In the genomic region with DNA sequence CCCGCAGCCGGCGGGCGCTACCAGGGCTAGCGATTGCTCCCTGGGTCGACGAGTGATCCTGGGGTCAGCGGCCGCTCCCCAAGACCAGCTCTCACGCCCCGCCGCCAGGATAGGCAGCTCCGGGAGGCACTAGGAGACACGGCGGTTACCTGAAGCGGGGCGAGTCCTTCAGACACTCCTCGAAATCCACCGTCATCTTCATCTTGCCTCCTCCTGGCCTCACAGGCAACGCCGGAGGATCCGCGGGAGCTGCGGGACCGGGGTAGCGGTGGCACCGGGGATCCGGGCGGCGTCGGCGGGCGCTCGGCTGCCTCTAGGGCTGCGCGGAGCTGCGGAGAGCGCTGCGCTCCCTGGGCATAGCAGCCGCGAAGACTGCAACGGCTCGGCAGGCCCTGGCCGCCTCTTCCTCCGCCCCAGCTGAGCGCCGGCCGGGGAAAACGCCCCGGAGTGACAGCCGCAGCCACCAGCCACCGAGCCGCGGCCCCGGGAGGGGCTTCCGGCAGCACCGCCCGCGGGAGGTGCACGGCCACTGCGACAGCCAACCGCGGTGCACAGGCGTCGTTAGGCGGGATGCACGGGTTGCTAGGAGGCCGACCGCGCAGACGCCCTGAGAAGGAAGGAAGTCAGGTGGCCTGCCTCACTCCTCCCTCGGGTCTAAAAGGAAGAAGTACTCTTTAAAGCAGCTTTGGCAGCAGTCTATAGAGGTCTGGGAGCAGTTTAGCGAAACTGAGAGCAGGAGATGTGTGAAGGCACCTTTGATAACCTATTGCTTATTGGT, we compare ENCODE assay signal across 7 mouse cellular contexts. TPM values are rescaled to one million over a fixed set of nuclear protein-coding genes. Genes with fewer than 3 reads are reported as not detected.
DNase-seq lines count a peak whose midpoint lies in the region; ATAC-seq lines count a peak whose summit lies in the region.

A gene (minus strand): TSS at position 456 of the 778 bp plus-strand sequence.

- no peaks in the 10 kb centered on the region for H3K4me1 ChIP-seq in embryonic facial prominence, embryonic 11.5 days (ENCODE audit: control insufficient read depth, insufficient read depth, low read length)
- peaks cover 29% of the 10 kb centered on the region for H3K4me1 ChIP-seq in limb, embryonic 10.5 days
- H3K4me1 ChIP-seq in midbrain, embryonic 13.5 days (replicated peaks) = peaks cover 26% of the 10 kb centered on the region

- H3K4me3 ChIP-seq in embryonic facial prominence, embryonic 11.5 days (ENCODE audit: low read depth, low read length) = peak within 1 kb of the TSS; percentile 93
- H3K4me3 ChIP-seq in limb, embryonic 10.5 days = peak within 1 kb of the TSS; percentile 86
- H3K4me3 ChIP-seq in midbrain, embryonic 13.5 days (replicated peaks) = peak within 1 kb of the TSS; percentile 96

- H3K27ac ChIP-seq in embryonic facial prominence, embryonic 11.5 days (replicated peaks; ENCODE audit: low read depth, low read length) = peak within 1 kb of the TSS; percentile 79
- H3K27ac ChIP-seq in limb, embryonic 10.5 days = peak within 1 kb of the TSS; percentile 91
- H3K27ac ChIP-seq in midbrain, embryonic 13.5 days = peak within 1 kb of the TSS; percentile 95

- H3K36me3 ChIP-seq in embryonic facial prominence, embryonic 11.5 days (replicated peaks; ENCODE audit: control insufficient read depth, insufficient read depth, low read depth, low read length) = no peaks in the 10 kb centered on the region
- no peaks in the 10 kb centered on the region for H3K36me3 ChIP-seq in limb, embryonic 10.5 days
- no peaks in the 10 kb centered on the region for H3K36me3 ChIP-seq in midbrain, embryonic 13.5 days

- WGBS in embryonic facial prominence, embryonic 11.5 days = under 1% methylated on average over 73 of the region's 73 CpGs
- WGBS in limb, embryonic 10.5 days = under 1% methylated on average over 73 of the region's 73 CpGs
- WGBS in midbrain, embryonic 13.5 days = under 1% methylated on average over 65 of the region's 73 CpGs

- peak; percentile 99 for ATAC-seq in embryonic facial prominence, embryonic 11.5 days (replicated peaks; ENCODE audit: insufficient number of reproducible peaks, low FRiP score, low TSS enrichment, low read depth)
- peak; percentile 95 for ATAC-seq in granulocyte monocyte progenitor cell, adult 5-6 weeks (replicated peaks; ENCODE audit: poor library complexity, severe bottlenecking)
- ATAC-seq in midbrain, embryonic 13.5 days = peak; percentile 100

- peak within 1 kb of the TSS; percentile 91 for H3K9ac ChIP-seq in embryonic facial prominence, embryonic 11.5 days (replicated peaks; ENCODE audit: low read length)
- H3K9ac ChIP-seq in midbrain, embryonic 13.5 days (replicated peaks) = peak within 1 kb of the TSS; percentile 93

- H3K27me3 ChIP-seq in embryonic facial prominence, embryonic 11.5 days (ENCODE audit: control insufficient read depth, insufficient read depth, low read length) = no peaks in the 10 kb centered on the region
- no peaks in the 10 kb centered on the region for H3K27me3 ChIP-seq in limb, embryonic 10.5 days (ENCODE audit: low read depth, poor library complexity, severe bottlenecking)
- no peaks in the 10 kb centered on the region for H3K27me3 ChIP-seq in midbrain, embryonic 13.5 days

- peak within 1 kb of the TSS; percentile 85 for H3K4me2 ChIP-seq in embryonic facial prominence, embryonic 11.5 days (ENCODE audit: low read depth, low read length)
- peak within 1 kb of the TSS; percentile 86 for H3K4me2 ChIP-seq in midbrain, embryonic 13.5 days (replicated peaks)

- DNase-seq in adrenal gland, postnatal 14 days = peak; percentile 99
- peak; percentile 97 for DNase-seq in embryonic facial prominence, embryonic 11.5 days (ENCODE audit: low spot score)
- DNase-seq in kidney, adult 11 months = peak; percentile 98
- DNase-seq in limb, embryonic 10.5 days (ENCODE audit: low spot score) = peak; percentile 97
- DNase-seq in spleen, adult 12 weeks (ENCODE audit: low spot score) = peak; percentile 93

- H3K9me3 ChIP-seq in embryonic facial prominence, embryonic 11.5 days (replicated peaks; ENCODE audit: control insufficient read depth, low read length) = no peaks in the 10 kb centered on the region
- H3K9me3 ChIP-seq in limb, embryonic 10.5 days (replicated peaks) = no peaks in the 10 kb centered on the region
- no peaks in the 10 kb centered on the region for H3K9me3 ChIP-seq in midbrain, embryonic 13.5 days

RNA-seq across cellular contexts. Expression of the gene that starts here (rescaled TPM):
- 38.5 and 41.5 TPM in 2 replicates for total RNA-seq in adrenal gland, postnatal 14 days (2021)
- polyA plus RNA-seq in embryonic facial prominence, embryonic 11.5 days (2014; fragmentation: Nextera tagmentation; extraction: Ambion mirVana) = 21.2 and 25.4 TPM in 2 replicates
- total RNA-seq in granulocyte monocyte progenitor cell, adult 5-6 weeks (2014; fragmentation: Nextera tagmentation) = 22.0 and 23.9 TPM in 2 replicates
- total RNA-seq in granulocyte monocyte progenitor cell, adult 5-6 weeks (2017) = 38.1 and 41.7 TPM in 2 replicates
- polyA plus RNA-seq in limb, embryonic 10.5 days (2016; fragmentation: Nextera tagmentation; extraction: Ambion mirVana) = 14.9 and 16.4 TPM in 2 replicates
- polyA plus RNA-seq in midbrain, embryonic 13.5 days (2015; fragmentation: Nextera tagmentation; extraction: Ambion mirVana) = 12.9 and 13.2 TPM in 2 replicates

Comparison
In these comparisons a context has a peak if more than half of its experiments do, and no peak if none do; other contexts are left out.
1. Peak in every context shown above with its lines: DNase-seq, ATAC-seq, H3K4me3 ChIP-seq and H3K27ac ChIP-seq.